Mouse (Mus musculus) heart, postnatal 14 days (tissue): ENCODE data around the gene Taco1. TPM values are rescaled to one million over a fixed set of nuclear protein-coding genes. Genes with fewer than 3 reads are reported as not detected.

Experiments
- total RNA-seq, 2 experiments: library from RNA; stranded (reverse); gene quantifications; 2 replicates each; pipeline ENCODE4 v1.2.3; 2021

Gene Taco1
- total RNA-seq, 2 experiments from 2014 or later: 51.2 to 59.8 TPM

Other genes with a start within 250 kb of the Taco1 start
- gene Cyb561, start 112.7 kb upstream of the Taco1 start, total RNA-seq: 10 to 100 TPM; 14.2 to 14.8 TPM
- gene Ace, start 98.1 kb upstream of the Taco1 start, total RNA-seq: 10 to 100 TPM; 28.7 to 31.6 TPM
- not detected for gene Ace3, start 71.4 kb upstream of the Taco1 start, total RNA-seq
- gene Kcnh6, start 57.9 kb upstream of the Taco1 start, total RNA-seq: under 1 TPM; 0.07 to 0.14 TPM
- gene Dcaf7, start 29.2 kb upstream of the Taco1 start, total RNA-seq: 10 to 100 TPM; 44.5 to 46.0 TPM
- gene Map3k3, start 18.6 kb downstream of the Taco1 start, total RNA-seq: 10 to 100 TPM; 45.9 to 47.1 TPM
- not detected for gene Gm10840, start 94.8 kb downstream of the Taco1 start, total RNA-seq
- 10 to 100 TPM in 1 of 2 experiments, 1 to 10 TPM in 1; 9.7 to 19.3 TPM for gene Limd2, start 94.8 kb downstream of the Taco1 start, total RNA-seq
- gene Strada, start 136.1 kb downstream of the Taco1 start, total RNA-seq: 1 to 10 TPM; 8.7 TPM
- gene Ccdc47, start 150.3 kb downstream of the Taco1 start, total RNA-seq: 10 to 100 TPM; 74.4 to 76.0 TPM
- gene Ddx42, start 150.9 kb downstream of the Taco1 start, total RNA-seq: 10 to 100 TPM; 29.2 to 30.0 TPM
- 10 to 100 TPM; 19.3 to 21.4 TPM for gene Ftsj3, start 190.0 kb downstream of the Taco1 start, total RNA-seq
- gene Psmc5, start 190.1 kb downstream of the Taco1 start, total RNA-seq: 100 to 1,000 TPM in 1 of 2 experiments, 10 to 100 TPM in 1; 99.9 to 105 TPM
- gene Smarcd2, start 206.9 kb downstream of the Taco1 start, total RNA-seq: 10 to 100 TPM; 28.7 to 30.8 TPM
- under 1 TPM in 1 of 2 experiments, not detected in 1; 0.07 TPM for gene Tcam1, start 210.6 kb downstream of the Taco1 start, total RNA-seq
- not detected for gene Gh, start 235.8 kb downstream of the Taco1 start, total RNA-seq
- 1 to 10 TPM; 1.8 to 2.0 TPM for gene Cd79b, start 248.7 kb downstream of the Taco1 start, total RNA-seq